Mouse (Mus musculus) olfactory bulb, adult 2 months (tissue): Measurements from ENCODE around the gene Slc9a3r2. TPM values are rescaled to one million over a fixed set of nuclear protein-coding genes. Genes with fewer than 3 reads are reported as not detected.

Experiments used
- H3K27ac ChIP-seq: fragments of 200-500 bp; 2 replicates; pipeline ENCODE4 v1.5.1; 2012; ENCODE audit warnings: low read depth, low read length; ENCODE audit not compliant: insufficient read depth
- H3K4me1 ChIP-seq: fragments of 200-500 bp; 2 replicates; pipeline ENCODE4 v1.6.1; 2012; ENCODE audit warnings: low read length; ENCODE audit not compliant: control insufficient read depth, insufficient read depth
- H3K4me3 ChIP-seq: fragments of 200-500 bp; 2 replicates; pipeline ENCODE4 v1.5.1; 2012; ENCODE audit warnings: mild to moderate bottlenecking, low read depth, low read length, moderate library complexity; ENCODE audit not compliant: insufficient read depth
- CTCF ChIP-seq: fragments of 200-500 bp; IDR thresholded peaks from 2 replicates; pipeline ENCODE4 v1.5.1; 2012; ENCODE audit warnings: low read depth, mild to moderate bottlenecking, low read length, moderate library complexity; ENCODE audit not compliant: insufficient read depth
- POLR2A ChIP-seq: fragments of 200-500 bp; IDR thresholded peaks from 2 replicates; pipeline ENCODE4 v1.6.1; 2012; ENCODE audit warnings: mild to moderate bottlenecking, low read depth, low read length, moderate library complexity; ENCODE audit not compliant: insufficient read depth
- WGBS: fragments of 180-500 bp; shearing (Covaris S2); methylation state at CpG from one replicate; pipeline ENCODE4 v1.1.7; 2018; 5-methylcytosine and 5-hydroxymethylcytosine counted together
- polyA plus RNA-seq: library from polyadenylated mRNA; stranded (reverse); fragments of >200 nt; gene quantifications from 2 replicates; pipeline ENCODE4 v1.2.4, GENCODE M21; 2012; ENCODE audit warnings: low replicate concordance; ENCODE audit not compliant: missing spikeins, insufficient read depth, insufficient read length

Slc9a3r2 gene
- polyA plus RNA-seq, 1 experiment, result not detected

DNA sequence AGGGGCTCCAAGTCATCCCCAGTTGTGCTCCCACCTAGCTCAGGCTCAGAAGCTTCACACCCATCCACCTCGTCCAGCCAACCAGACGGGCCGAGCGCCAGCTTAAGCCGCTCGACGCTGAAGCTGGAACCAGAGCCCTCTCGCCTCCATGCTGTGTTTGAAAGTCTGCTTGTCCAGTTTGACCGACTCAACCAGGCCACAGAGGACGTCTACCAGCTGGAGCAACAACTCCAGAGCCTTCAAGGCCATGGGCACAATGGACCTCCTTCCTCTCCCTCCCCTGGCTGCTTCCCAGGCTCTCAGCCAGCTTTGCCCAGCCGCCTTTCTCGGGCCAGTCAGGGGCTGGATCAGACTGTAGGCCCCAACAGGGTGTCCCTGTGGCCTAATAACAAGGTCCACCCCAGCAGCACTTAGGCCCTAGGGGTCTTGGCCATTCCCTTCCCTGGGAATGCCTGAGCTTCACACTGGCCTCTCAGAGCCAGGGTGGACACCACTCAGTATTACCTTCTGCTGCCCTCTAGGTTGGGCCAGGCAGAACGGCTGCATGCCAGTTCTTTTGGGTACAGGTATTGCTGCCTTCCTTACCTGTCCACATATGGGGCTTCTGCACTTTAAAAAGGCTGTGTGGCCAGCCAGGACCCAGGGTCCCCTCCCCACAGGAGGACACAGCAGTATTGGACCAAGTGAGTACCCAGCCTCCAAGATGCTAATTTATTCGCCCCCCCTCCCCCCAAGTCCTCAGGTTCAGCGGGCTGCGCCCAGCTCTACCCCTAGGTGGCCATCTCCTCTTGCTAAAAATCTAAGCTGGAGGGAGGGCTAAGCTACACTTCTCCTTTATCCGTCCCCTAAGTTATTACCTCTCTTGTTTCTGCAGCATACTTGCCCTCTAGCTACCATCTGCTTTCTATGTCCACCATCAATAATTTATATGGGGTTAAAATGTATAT lies 54.7 kb downstream of the Slc9a3r2 start:
- TF ChIP-seq POLR2A, result no peak
- TF ChIP-seq CTCF, result no peak
- WGBS, result 39% methylated on average over 17 of the region's 17 CpGs
- Histone ChIP-seq H3K4me1 (0 out of 2 replicates have a peak, but pooled peaks cover 7% of the 10 kb centered on the region), H3K27ac (no peak overlapping the region), H3K4me3 (no peak overlapping the region)

GRCm38 (mm10) chr17:24593992-24594890 lies 55.9 kb downstream of the Slc9a3r2 start:
- H3K27ac ChIP-seq, result no peak overlapping the region

DNA sequence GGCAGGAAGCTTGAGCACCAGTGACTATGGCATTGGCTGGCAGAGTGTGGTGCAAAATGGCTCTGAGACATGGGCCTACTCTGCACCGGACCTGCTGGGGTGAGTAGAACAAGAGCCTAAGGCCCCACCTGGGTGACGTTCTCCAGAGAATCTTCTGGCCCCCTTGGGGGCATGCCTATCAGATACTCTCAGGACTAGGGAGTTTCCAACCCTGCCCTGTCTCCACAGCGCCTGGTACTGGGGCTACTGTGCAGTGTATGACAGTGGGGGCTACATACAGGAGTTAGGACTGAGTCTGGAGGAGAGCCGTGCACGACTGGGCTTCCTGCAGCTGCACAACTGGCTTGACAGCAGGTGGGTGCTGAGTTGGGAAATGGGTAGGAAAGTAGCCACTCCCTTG lies 56.9 kb downstream of the Slc9a3r2 start:
- 72% methylated on average over 5 of the region's 5 CpGs for WGBS
- TF ChIP-seq POLR2A (no peak), CTCF (no peak)
- H3K4me1 ChIP-seq, result 0 out of 2 replicates have a peak, but pooled peaks cover 7% of the 10 kb centered on the region
- H3K27ac ChIP-seq, result no peak overlapping the region
- H3K4me3 ChIP-seq, result no peak overlapping the region

More at GRCm38 (mm10) chr17:24593992-24594890, 55.9 kb downstream of the Slc9a3r2 start:
- Histone ChIP-seq H3K4me1 (0 out of 2 replicates have a peak, but pooled peaks cover 7% of the 10 kb centered on the region), H3K4me3 (no peak overlapping the region)
- TF ChIP-seq CTCF, result no peak
- no peak for TF ChIP-seq POLR2A
- WGBS, result 88% methylated on average over 26 of the region's 26 CpGs

GRCm38 (mm10) chr17:24591695-24592094 lies 58.4 kb downstream of the Slc9a3r2 start:
- 95% methylated on average over 5 of the region's 5 CpGs for WGBS
- TF ChIP-seq POLR2A, result no peak
- TF ChIP-seq CTCF, result no peak
- no peak overlapping the region for H3K27ac ChIP-seq
- 0 out of 2 replicates have a peak, but pooled peaks cover 7% of the 10 kb centered on the region for H3K4me1 ChIP-seq
- H3K4me3 ChIP-seq, result no peak overlapping the region

GRCm38 (mm10) chr17:24590943-24591342 lies 59.2 kb downstream of the Slc9a3r2 start:
- TF ChIP-seq CTCF (no peak), POLR2A (no peak)
- no peak overlapping the region for H3K4me3 ChIP-seq
- no peak overlapping the region for H3K27ac ChIP-seq
- 65% methylated on average over 3 of the region's 3 CpGs for WGBS
- H3K4me1 ChIP-seq, result 0 out of 2 replicates have a peak, but pooled peaks cover 7% of the 10 kb centered on the region

Other genes starting within 250 kb of the Slc9a3r2 start
- gene Rnps1, start 235.8 kb downstream of the Slc9a3r2 start, polyA plus RNA-seq, result not detected in 2 replicates
- gene Eci1, start 223.7 kb downstream of the Slc9a3r2 start, polyA plus RNA-seq, result not detected in 2 replicates
- not detected in 2 replicates for gene Dnase1l2, start 207.2 kb downstream of the Slc9a3r2 start, polyA plus RNA-seq
- not detected in 2 replicates for gene E4f1, start 180.0 kb downstream of the Slc9a3r2 start, polyA plus RNA-seq
- gene Pgp, start 179.9 kb downstream of the Slc9a3r2 start, polyA plus RNA-seq, result not detected in 2 replicates
- not detected in 2 replicates for gene Bricd5, start 176.4 kb downstream of the Slc9a3r2 start, polyA plus RNA-seq
- gene Mlst8, start 171.2 kb downstream of the Slc9a3r2 start, polyA plus RNA-seq, result not detected in 2 replicates
- gene Caskin1, start 161.7 kb downstream of the Slc9a3r2 start, polyA plus RNA-seq, result not detected in 2 replicates
- not detected in 2 replicates for gene Traf7, start 122.4 kb downstream of the Slc9a3r2 start, polyA plus RNA-seq
- not detected in 2 replicates for gene Rab26, start 116.1 kb downstream of the Slc9a3r2 start, polyA plus RNA-seq
- gene Pkd1, start 100.5 kb downstream of the Slc9a3r2 start, polyA plus RNA-seq, result not detected in 2 replicates
- gene Tsc2, start 17.7 kb downstream of the Slc9a3r2 start, polyA plus RNA-seq, result 286 TPM in 1 of 2 replicates, not detected in the other
- not detected in 2 replicates for gene Nthl1, start 17.6 kb downstream of the Slc9a3r2 start, polyA plus RNA-seq
- not detected in 2 replicates for gene Npw, start 8.1 kb upstream of the Slc9a3r2 start, polyA plus RNA-seq
- gene Zfp598, start 19.4 kb upstream of the Slc9a3r2 start, polyA plus RNA-seq, result not detected in 2 replicates
- gene Syngr3, start 39.6 kb upstream of the Slc9a3r2 start, polyA plus RNA-seq, result not detected in 2 replicates
- gene Gfer, start 45.8 kb upstream of the Slc9a3r2 start, polyA plus RNA-seq, result not detected in 2 replicates
- not detected in 2 replicates for gene Noxo1, start 45.9 kb upstream of the Slc9a3r2 start, polyA plus RNA-seq
- gene Tbl3, start 57.3 kb upstream of the Slc9a3r2 start, polyA plus RNA-seq, result not detected in 2 replicates
- not detected in 2 replicates for gene Rnf151, start 67.7 kb upstream of the Slc9a3r2 start, polyA plus RNA-seq
- gene Rps2, start 67.8 kb upstream of the Slc9a3r2 start, polyA plus RNA-seq, result not detected in 2 replicates
- gene Ndufb10, start 74.2 kb upstream of the Slc9a3r2 start, polyA plus RNA-seq, result not detected in 2 replicates
- not detected in 2 replicates for gene Rpl3l, start 77.5 kb upstream of the Slc9a3r2 start, polyA plus RNA-seq
- gene Msrb1, start 86.3 kb upstream of the Slc9a3r2 start, polyA plus RNA-seq, result not detected in 2 replicates
- gene Hs3st6, start 102.7 kb upstream of the Slc9a3r2 start, polyA plus RNA-seq, result not detected in 2 replicates
- gene Meiob, start 154.0 kb upstream of the Slc9a3r2 start, polyA plus RNA-seq, result not detected in 2 replicates
- gene Hagh, start 189.8 kb upstream of the Slc9a3r2 start, polyA plus RNA-seq, result not detected in 2 replicates
- gene Fahd1, start 200.0 kb upstream of the Slc9a3r2 start, polyA plus RNA-seq, result not detected in 2 replicates
- gene Igfals, start 215.7 kb upstream of the Slc9a3r2 start, polyA plus RNA-seq, result not detected in 2 replicates
- not detected in 2 replicates for gene Nubp2, start 236.0 kb upstream of the Slc9a3r2 start, polyA plus RNA-seq
- gene Spsb3, start 236.3 kb upstream of the Slc9a3r2 start, polyA plus RNA-seq, result not detected in 2 replicates
- gene Eme2, start 244.8 kb upstream of the Slc9a3r2 start, polyA plus RNA-seq, result not detected in 2 replicates
- gene Mrps34, start 244.8 kb upstream of the Slc9a3r2 start, polyA plus RNA-seq, result not detected in 2 replicates
- gene Nme3, start 246.2 kb upstream of the Slc9a3r2 start, polyA plus RNA-seq, result not detected in 2 replicates